Mouse (Mus musculus): Measurements from ENCODE around the gene Grin1. TPM values are rescaled to one million over a fixed set of nuclear protein-coding genes. Genes with fewer than 3 reads are reported as not detected.

Grin1 gene
- polyA plus RNA-seq, 1 experiment from 2014 or later, result 0.87 TPM

Other genes with a start within 250 kb of the Grin1 start
- not detected in 2 replicates for gene Entpd8, start 238.9 kb downstream of the Grin1 start, polyA plus RNA-seq (2015; fragmentation: Nextera tagmentation; extraction: Ambion mirVana)
- 0.18 TPM in 1 of 2 replicates, not detected in the other for gene Noxa1, start 224.0 kb downstream of the Grin1 start, polyA plus RNA-seq (2015; fragmentation: Nextera tagmentation; extraction: Ambion mirVana)
- 28.5 and 33.5 TPM in 2 replicates for gene Nrarp, start 138.4 kb downstream of the Grin1 start, polyA plus RNA-seq (2015; fragmentation: Nextera tagmentation; extraction: Ambion mirVana)
- 8.9 and 10.0 TPM in 2 replicates for gene Tor4a, start 122.3 kb downstream of the Grin1 start, polyA plus RNA-seq (2015; fragmentation: Nextera tagmentation; extraction: Ambion mirVana)
- gene Nelfb, start 107.7 kb downstream of the Grin1 start, polyA plus RNA-seq (2015; fragmentation: Nextera tagmentation; extraction: Ambion mirVana), result 114 and 117 TPM in 2 replicates
- gene Stpg3, start 104.5 kb downstream of the Grin1 start, polyA plus RNA-seq (2015; fragmentation: Nextera tagmentation; extraction: Ambion mirVana), result not detected in 2 replicates
- gene Fam166a, start 100.4 kb downstream of the Grin1 start, polyA plus RNA-seq (2015; fragmentation: Nextera tagmentation; extraction: Ambion mirVana), result 0.81 TPM in 1 of 2 replicates, not detected in the other
- 554 and 617 TPM in 2 replicates for gene Tubb4b, start 94.5 kb downstream of the Grin1 start, polyA plus RNA-seq (2015; fragmentation: Nextera tagmentation; extraction: Ambion mirVana)
- not detected in 2 replicates for gene Slc34a3, start 84.8 kb downstream of the Grin1 start, polyA plus RNA-seq (2015; fragmentation: Nextera tagmentation; extraction: Ambion mirVana)
- gene Rnf224, start 82.4 kb downstream of the Grin1 start, polyA plus RNA-seq (2015; fragmentation: Nextera tagmentation; extraction: Ambion mirVana), result 0.57 and 0.58 TPM in 2 replicates
- gene Rnf208, start 76.9 kb downstream of the Grin1 start, polyA plus RNA-seq (2015; fragmentation: Nextera tagmentation; extraction: Ambion mirVana), result 16.9 and 17.5 TPM in 2 replicates
- gene Cysrt1, start 76.7 kb downstream of the Grin1 start, polyA plus RNA-seq (2015; fragmentation: Nextera tagmentation; extraction: Ambion mirVana), result 83.9 and 100 TPM in 2 replicates
- 10.2 and 10.4 TPM in 2 replicates for gene AL732309.1, start 72.3 kb downstream of the Grin1 start, polyA plus RNA-seq (2015; fragmentation: Nextera tagmentation; extraction: Ambion mirVana)
- 21.4 and 24.2 TPM in 2 replicates for gene Tmem203, start 63.7 kb downstream of the Grin1 start, polyA plus RNA-seq (2015; fragmentation: Nextera tagmentation; extraction: Ambion mirVana)
- gene Tprn, start 56.6 kb downstream of the Grin1 start, polyA plus RNA-seq (2015; fragmentation: Nextera tagmentation; extraction: Ambion mirVana), result 8.5 and 8.6 TPM in 2 replicates
- 241 and 244 TPM in 2 replicates for gene Ssna1, start 46.7 kb downstream of the Grin1 start, polyA plus RNA-seq (2015; fragmentation: Nextera tagmentation; extraction: Ambion mirVana)
- gene Anapc2, start 46.7 kb downstream of the Grin1 start, polyA plus RNA-seq (2015; fragmentation: Nextera tagmentation; extraction: Ambion mirVana), result 136 and 140 TPM in 2 replicates
- gene Tmem210, start 31.0 kb downstream of the Grin1 start, polyA plus RNA-seq (2015; fragmentation: Nextera tagmentation; extraction: Ambion mirVana), result not detected in 2 replicates
- 0.61 and 0.92 TPM in 2 replicates for gene Lrrc26, start 29.3 kb downstream of the Grin1 start, polyA plus RNA-seq (2015; fragmentation: Nextera tagmentation; extraction: Ambion mirVana)
- 47.0 and 55.8 TPM in 2 replicates for gene Man1b1, start 13.2 kb upstream of the Grin1 start, polyA plus RNA-seq (2015; fragmentation: Nextera tagmentation; extraction: Ambion mirVana)
- gene Dpp7, start 37.2 kb upstream of the Grin1 start, polyA plus RNA-seq (2015; fragmentation: Nextera tagmentation; extraction: Ambion mirVana), result 24.0 and 25.1 TPM in 2 replicates
- 16.9 and 23.6 TPM in 2 replicates for gene Uap1l1, start 46.5 kb upstream of the Grin1 start, polyA plus RNA-seq (2015; fragmentation: Nextera tagmentation; extraction: Ambion mirVana)
- gene Sapcd2, start 53.1 kb upstream of the Grin1 start, polyA plus RNA-seq (2015; fragmentation: Nextera tagmentation; extraction: Ambion mirVana), result 30.5 and 31.9 TPM in 2 replicates
- 4.2 and 11.7 TPM in 2 replicates for gene Entpd2, start 76.7 kb upstream of the Grin1 start, polyA plus RNA-seq (2015; fragmentation: Nextera tagmentation; extraction: Ambion mirVana)
- gene Npdc1, start 80.2 kb upstream of the Grin1 start, polyA plus RNA-seq (2015; fragmentation: Nextera tagmentation; extraction: Ambion mirVana), result 51.7 and 54.3 TPM in 2 replicates
- 0.18 TPM in 1 of 2 replicates, not detected in the other for gene Fut7, start 104.1 kb upstream of the Grin1 start, polyA plus RNA-seq (2015; fragmentation: Nextera tagmentation; extraction: Ambion mirVana)
- gene Abca2, start 109.5 kb upstream of the Grin1 start, polyA plus RNA-seq (2015; fragmentation: Nextera tagmentation; extraction: Ambion mirVana), result 4.2 and 5.9 TPM in 2 replicates
- gene Clic3, start 137.7 kb upstream of the Grin1 start, polyA plus RNA-seq (2015; fragmentation: Nextera tagmentation; extraction: Ambion mirVana), result 99.3 and 111 TPM in 2 replicates
- 49.9 and 56.9 TPM in 2 replicates for gene Paxx, start 141.9 kb upstream of the Grin1 start, polyA plus RNA-seq (2015; fragmentation: Nextera tagmentation; extraction: Ambion mirVana)
- gene Ptgds, start 150.9 kb upstream of the Grin1 start, polyA plus RNA-seq (2015; fragmentation: Nextera tagmentation; extraction: Ambion mirVana), result 4.1 and 9.1 TPM in 2 replicates
- not detected in 2 replicates for gene Lcn12, start 174.7 kb upstream of the Grin1 start, polyA plus RNA-seq (2015; fragmentation: Nextera tagmentation; extraction: Ambion mirVana)
- gene Fbxw5, start 181.6 kb upstream of the Grin1 start, polyA plus RNA-seq (2015; fragmentation: Nextera tagmentation; extraction: Ambion mirVana), result 73.0 and 81.4 TPM in 2 replicates
- 4.6 and 5.6 TPM in 2 replicates for gene C8g, start 182.5 kb upstream of the Grin1 start, polyA plus RNA-seq (2015; fragmentation: Nextera tagmentation; extraction: Ambion mirVana)
- gene Traf2, start 227.8 kb upstream of the Grin1 start, polyA plus RNA-seq (2015; fragmentation: Nextera tagmentation; extraction: Ambion mirVana), result 34.4 and 35.7 TPM in 2 replicates
- gene Edf1, start 238.7 kb upstream of the Grin1 start, polyA plus RNA-seq (2015; fragmentation: Nextera tagmentation; extraction: Ambion mirVana), result 388 and 396 TPM in 2 replicates

Measured in limb, embryonic 15.5 days (tissue).